Mouse (Mus musculus) heart, adult 11 months (tissue): ENCODE results near the gene Atp7b.

Experiments used
- DNase-seq: peaks from one replicate; pipeline ENCODE4 v3.0.0; 2022

Gene Atp7b

DNA sequence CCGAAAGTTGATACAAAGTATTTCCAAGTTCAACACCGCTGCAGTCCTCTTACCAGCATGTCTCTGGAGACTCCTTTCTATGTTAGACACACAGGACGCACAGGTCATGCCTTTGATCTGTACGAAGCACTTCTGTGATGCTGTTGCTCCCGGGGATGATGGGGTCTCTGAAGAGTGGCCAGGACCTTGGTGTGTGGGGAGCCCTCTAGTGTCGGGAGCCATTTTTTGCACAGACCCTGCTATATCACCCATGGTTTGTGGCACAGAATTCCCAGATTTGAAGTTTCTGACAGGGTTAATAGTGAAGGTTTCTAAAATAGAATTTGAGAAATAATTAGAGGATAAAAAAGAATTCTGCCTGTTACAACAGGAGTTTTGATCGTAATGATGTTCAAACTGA is 37.9 kb downstream of the Atp7b start:
- peak; percentile 76 for DNase-seq

DNA sequence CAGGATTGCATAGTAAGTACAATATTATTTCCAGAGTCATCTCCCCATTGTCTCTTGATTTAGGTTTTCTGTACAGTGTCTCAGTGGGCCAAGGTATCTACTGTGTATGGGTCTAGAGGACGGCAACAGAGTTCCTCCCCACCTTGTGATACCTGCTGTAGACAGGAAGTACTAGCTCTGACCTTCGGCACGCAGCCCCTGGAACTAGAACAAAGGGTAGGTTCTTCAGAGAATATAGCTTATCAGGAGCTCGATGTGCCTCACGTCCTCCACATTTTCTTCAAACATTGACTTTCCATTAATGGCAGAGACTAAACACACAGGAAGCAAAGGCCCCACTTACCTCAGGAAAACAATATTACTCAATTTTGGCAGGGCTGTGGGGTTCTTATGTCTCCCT is 40.6 kb downstream of the Atp7b start:
- DNase-seq: no peak

DNA sequence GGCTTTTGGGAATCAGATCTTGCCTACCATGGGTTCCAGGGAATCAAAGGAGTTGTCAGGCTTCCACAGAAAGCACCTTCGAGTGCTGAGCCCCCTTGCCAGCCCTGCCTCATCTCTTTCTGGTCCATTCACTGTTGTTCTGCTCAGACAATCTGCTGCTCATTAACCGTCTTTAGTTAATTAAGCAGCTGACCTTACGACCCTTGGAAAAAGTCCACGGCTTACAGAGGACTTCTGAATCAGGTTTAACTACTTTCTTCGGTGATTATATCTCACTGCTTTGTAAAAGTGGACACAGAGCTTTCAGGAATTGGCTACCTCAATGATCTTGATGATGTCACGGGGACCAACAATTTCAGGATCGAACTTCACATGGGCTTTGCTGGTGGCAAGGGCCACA is 42.4 kb downstream of the Atp7b start:
- DNase-seq: no peak

DNA sequence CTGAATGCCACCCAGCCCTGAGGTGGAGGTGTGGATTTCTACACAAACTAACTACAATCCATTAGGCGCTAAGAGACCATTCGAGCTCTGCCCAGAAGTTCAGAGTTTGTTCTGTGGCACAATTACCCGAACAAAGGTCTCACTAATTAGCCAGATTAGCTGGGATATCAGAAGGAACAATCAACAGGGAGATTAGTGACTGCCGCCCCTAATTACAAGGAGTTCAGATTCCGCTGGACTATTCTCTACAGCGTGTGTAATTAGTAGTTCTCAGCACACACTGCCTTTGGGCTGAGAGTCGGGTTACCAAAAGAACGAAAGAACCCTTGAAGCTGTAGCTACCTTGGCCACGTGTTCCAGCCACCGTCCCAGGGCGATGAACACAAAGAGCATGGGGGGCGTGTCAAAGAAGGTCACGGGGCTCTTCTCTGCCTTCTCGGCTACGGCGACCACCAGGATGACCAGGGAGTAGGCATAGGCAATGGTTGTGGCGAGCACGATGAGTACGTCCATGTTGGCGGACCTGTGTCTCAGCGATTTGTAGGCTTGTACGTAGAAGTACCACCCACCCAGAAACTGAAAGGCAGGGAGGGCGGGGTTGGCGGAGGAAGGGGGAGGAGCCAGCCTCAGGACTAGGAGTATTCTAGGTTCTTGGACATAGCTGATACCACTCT is 46.9 kb downstream of the Atp7b start:
- no peak for DNase-seq

DNA sequence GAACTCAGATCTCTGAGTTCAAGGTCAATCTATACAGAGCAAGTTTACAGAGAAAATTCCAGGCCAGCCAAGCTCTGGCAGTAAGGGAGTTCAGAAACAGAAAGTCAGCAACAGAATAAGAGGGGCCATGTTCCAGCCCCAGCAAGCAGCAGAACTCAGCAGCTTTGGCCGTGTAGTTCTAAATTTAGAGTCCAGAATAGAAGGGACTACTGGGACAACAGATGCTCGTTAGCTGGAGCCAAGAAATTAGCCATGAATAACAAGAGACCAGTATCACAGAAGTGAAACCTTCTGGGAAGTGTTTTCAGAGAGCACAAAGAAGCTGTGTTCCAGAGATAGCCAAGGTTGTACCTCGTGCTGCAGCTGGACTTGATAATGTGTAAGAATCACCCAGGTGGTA is 50.7 kb downstream of the Atp7b start:
- no peak for DNase-seq

DNA sequence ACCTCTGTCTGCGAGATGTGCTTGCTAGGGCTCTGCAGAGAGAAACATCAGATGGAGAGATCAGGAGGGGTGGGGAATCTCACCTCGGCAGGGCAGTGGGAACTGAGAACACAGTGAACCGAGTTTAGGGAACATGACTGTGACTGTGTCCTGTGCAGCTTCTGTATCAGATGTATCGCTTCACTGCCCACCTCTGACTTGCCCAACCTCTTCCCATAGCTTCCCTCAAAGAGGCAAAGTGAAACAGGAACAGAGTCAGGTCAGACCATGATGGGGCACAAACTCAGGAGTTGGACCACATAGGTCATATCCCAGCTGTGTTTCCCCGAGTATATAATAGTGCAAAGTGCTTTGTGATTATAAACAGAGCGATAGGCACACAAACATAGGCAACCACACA is 53.7 kb downstream of the Atp7b start:
- DNase-seq: no peak

DNA sequence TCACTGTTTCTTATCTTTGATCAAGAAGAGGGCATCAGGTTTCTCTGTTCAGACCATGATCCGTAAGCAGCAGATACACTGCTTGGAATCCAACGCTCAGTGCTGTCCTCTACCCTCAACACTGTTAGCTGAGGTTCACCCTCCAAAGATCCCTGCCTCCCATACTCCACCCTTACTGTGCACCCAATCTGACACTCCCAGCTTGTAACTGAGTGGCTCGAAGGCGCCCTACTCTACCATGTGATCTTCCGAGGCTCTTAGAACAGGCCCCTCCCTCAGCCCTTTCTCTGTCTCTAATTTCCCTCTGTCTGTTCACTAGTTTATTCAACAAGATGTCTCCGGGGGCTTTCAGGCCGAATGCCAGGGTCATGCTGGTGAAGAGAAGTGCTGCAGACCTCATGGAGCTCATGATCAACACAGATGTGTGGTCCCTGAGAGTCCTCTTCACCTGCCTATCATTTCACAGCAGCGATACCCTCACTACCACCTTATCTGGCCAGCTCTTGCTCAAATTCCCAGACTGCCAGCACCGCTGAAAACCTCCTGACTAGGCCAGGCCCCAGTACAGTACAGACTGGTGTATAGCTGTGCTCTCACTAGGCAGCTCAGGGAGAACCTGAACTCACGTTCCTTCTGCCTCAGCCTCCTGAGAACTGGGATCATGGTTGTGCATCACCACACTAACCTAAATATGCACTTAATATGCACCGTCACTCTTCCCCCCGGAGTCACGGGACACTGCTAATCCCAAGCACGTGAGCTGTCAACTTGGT is 55.2 kb downstream of the Atp7b start:
- no peak for DNase-seq

DNA sequence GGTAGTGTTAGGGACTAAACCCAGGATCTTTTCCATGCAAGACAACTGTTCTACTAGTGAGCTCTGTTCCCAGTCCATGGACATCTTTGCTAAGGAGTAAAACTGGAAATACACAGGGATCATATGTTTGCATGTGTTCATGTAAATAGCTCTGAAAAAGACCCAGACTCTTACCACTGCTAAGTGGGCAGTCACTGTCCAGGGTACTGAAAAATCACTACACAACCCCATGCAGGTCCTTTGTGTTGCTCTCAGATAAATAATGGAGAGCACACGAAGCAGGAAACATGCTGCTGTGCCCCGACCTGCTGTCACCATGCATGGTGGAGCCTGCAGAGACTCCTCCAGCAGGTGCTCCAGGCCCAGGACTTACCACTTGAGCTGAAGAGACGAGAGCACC is 64.9 kb downstream of the Atp7b start:
- no peak for DNase-seq

DNA sequence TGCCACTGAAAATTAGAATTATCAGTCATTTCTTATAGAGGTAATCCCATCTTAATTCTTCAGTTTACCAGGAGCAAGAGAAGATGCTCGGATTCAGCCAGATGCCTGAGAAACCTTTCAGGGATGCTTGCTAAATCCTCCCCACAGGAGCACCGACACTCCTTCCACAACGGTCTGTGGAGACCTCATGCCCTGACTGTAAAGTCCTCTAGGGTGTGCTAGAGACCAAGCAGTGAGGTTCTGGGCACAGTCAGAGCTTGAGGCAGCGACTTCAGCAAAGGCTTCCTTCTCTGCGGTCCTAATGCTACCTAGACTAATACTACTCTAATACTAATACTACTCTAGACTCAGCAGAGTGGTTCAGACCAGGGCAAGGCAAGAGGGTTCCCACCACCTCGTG is 67.9 kb downstream of the Atp7b start:
- peak; percentile 76 for DNase-seq

DNA sequence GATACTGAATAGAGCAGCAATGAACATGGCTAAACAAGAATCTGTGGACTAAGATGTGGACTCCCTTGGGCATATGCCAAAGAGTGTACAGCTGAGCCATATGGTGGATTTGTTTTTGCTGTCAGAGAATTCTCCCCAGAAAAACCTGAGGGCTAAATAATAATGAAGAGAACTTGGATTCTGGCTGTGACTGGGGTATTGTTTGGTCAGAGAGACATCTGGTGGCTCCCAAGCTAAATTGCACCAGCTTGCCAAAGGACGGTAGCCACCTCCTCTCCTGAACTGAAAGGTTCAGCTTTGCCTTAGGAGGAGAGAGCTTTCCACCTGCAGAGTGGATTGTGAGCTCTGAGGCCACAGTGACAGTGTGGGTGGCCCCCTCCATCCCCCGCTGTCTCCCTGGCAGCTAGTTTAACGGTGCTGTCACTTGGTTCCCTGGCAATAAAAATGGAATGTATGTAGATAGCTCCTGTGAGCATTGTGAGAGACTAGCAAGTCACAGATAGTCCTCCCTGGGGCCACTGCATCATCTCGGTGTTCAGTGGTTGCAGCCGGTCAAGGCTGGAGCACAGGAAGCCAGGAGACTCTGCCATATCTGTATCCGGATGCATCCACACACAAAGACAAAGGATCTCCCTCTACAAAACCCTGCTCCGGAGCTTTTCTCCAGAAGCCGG is 78.3 kb downstream of the Atp7b start:
- DNase-seq: no peak

DNA sequence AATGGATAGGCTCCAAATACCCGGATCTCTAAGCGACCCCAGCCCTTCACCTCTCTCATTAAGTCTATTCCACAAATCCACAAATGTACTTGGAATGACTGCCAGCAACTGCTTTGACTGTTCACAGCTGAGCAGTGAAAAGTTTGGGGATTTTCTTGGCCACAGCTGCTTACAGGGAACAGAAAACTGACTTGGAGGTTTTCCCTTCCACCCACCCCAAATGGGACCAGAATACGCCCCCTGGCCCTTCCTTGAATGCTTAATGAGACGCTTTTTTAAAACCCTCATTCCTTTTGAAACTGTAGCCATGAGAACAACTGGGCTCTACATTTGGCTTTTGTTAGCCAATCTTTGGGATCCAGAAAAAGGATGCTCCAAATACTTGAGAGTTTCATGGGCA is 81.9 kb downstream of the Atp7b start:
- DNase-seq: no peak

DNA sequence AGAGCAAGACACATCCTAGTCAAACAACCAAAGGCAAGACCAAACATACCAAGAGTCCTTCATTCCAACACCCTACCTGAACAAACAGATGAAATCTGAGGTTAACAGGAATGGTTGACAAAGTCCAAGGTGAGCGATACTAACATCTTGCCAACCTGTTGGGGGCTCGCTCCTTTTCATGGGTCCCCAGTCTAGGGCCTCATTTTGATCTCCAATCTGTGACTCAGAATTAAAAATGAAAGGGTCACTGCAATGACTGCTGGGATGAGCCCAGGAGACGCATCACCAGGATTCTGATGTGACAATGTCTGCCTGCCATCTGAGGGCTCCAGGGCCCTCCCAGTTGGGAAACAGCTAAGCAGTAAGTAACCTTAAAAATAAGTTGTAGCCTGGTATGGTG is 90.6 kb downstream of the Atp7b start, which contains the start of gene Ccdc70:
Ccdc70 (plus strand) TSS at position 301 of the 400 bp plus-strand sequence.
- peak; percentile 71 for DNase-seq

DNA sequence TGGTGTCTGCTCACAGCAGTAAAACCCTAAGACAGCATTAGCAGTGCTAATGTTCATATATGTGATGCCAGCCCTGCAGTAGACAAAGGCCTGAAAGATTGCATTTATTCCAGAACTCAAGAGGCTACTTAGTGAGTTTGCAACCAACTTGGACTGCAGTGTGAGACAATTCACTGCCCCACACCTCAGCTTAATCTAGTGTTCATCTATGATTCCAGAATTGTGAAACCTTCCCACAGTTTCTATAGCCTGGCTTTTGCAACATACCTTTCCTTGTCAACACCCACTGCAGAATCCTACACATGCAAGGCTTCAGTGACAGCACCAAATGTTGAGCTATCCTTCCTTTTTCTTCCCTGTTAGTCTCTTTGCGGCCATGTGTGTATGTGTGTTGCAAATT is 93.5 kb downstream of the Atp7b start:
- DNase-seq: peak; percentile 13

DNA sequence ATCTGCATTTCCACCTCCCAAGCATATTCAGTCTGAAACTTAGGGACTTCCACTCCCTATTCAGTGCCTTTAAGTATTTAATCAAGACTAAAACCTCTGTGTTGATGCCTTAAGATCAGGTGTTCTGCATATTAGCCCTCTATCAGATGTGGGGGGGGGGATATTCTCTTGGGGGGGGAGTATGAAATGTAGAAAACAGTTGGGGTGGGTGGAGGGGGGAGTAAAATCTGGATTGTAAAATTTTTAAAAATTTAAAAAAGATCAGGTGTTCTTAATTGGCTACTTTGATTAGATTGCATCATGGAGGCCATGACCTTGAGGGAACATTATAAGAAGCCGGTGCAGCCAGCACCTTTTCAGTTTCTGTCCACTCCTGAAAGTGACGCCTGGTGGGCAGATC is 101.7 kb downstream of the Atp7b start, which contains the start of gene Fam90a1a:
Fam90a1a (plus strand) TSS at position 301 of the 400 bp plus-strand sequence.
- peak; percentile 42 for DNase-seq

DNA sequence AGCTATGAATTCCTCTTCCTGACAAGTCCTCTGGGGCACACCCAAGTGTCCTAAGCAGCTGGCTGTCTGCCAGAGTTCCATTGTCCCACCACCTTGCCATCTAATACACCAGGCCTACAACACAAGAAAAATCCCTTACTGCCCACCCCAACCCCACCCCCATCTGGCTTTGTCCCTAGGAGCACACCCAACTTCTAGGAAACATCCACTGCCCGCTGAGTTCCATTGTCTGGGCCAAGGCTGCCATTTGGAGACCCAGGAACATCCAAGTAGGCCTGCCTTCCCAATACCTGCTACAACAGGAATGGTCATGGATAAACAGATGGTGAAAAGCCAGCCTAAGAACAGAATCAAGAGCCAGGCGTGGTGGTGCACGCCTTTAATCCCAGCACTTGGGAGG is 103.8 kb downstream of the Atp7b start:
- peak; percentile 69 for DNase-seq

DNA sequence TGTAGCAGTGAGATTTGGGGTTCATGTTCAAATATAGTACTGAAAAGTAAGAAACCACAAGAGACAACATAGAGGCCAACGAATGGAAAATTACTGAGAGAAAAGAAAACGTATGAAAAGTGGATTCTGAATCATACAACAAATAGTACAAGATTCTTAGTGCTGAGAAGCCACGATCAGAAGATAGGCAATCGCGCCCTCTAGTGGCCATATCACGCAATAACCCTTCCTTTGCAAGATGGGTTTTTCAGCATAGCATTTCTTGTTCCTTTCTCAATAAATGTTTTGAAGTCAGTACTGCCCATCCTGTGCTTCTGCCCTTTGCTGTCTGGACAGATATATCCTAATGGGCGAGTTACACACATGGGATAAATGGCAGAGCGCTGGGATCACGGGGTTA is 104.8 kb downstream of the Atp7b start:
- DNase-seq: peak; percentile 15

DNA sequence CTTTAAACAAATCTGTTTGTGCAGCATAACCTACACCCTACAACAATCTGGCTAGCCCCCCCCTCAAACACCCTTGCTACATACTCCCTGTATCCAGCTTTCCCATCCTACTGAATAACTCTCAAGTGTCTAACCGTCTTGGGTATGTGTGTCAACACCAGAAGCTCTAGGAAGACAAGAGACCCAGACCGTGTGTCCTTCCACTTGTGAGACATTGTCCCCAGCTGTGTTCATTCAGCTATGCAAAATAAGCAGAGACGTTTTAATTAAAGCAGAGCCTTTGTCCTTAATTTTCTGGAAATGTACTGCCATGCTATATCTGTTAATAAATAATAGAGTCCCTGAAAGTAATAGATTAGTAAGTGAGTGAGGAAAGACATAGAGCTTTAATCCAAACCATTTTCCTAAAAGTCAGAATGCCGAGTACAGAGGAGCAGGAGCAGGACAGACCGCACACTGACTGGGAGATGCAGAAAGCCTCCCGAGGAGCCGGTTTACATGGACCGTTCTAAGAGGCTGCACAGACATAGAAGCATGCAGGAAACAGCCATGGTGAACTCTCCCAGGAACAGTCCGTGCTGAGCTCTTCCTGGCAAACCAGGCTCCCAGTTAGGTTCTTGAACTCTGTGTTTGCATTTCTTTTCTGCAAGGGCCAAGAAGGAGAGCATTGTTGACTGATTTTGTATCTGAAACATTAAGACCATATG is 112.6 kb downstream of the Atp7b start:
- peak; percentile 63 for DNase-seq

DNA sequence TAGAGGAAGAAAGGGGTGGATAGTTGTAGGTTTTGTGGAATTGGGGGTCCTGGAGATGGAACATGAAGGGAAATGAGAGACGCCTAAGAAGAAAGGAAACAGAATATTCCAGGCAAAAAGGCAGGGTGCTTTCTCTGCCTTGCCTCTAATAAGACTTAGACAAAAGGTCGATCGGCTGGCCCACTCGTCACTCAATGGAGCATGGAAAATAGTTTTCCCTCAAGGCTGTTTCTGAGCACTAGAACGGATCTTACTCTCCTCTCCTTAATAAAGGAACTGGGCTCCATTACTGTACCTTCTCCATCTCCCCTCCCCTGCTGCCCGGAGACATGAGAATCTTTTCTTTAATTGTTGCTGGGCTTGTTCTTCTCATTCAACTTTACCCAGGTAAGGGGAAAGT is 113.6 kb downstream of the Atp7b start, which contains the start of gene Defb13:
Defb13 (plus strand) TSS at position 301 of the 400 bp plus-strand sequence.
- DNase-seq: no peak
